Mouse (Mus musculus) MEL (cell line): ENCODE data around the gene Hnrnpl. TPM values are rescaled to one million over a fixed set of nuclear protein-coding genes. Genes with fewer than 3 reads are reported as not detected.

Experiments used
- DNase-seq: peaks from one replicate; pipeline ENCODE4 v3.0.0; 2011; ENCODE audit warnings: low read depth, low spot score
- H3K27ac ChIP-seq: 2 replicates; pipeline ENCODE4 v1.5.1; 2012; ENCODE audit warnings: low read depth, mild to moderate bottlenecking, control low read depth, low read length, moderate library complexity; ENCODE audit not compliant: control insufficient read depth
- H3K27me3 ChIP-seq, 2 experiments: fragments of 150-350 bp in 1 of 2; sonication (generic) in 1 of 2; 2 replicates each; pipeline ENCODE4 v1.6.1; 2012; ENCODE audit warnings: low read length in 2 of 2, mild to moderate bottlenecking in 2 of 2, improper control_type of control experiment in 1 of 2, moderate library complexity in 1 of 2; ENCODE audit not compliant: insufficient read depth in 2 of 2, control insufficient read depth in 1 of 2
- H3K36me3 ChIP-seq, 2 experiments: 2 replicates each; pipeline ENCODE4 v1.6.1; 2012 to 2014; ENCODE audit warnings: low read length in 2 of 2, improper control_type of control experiment in 1 of 2, inconsistent platforms in 1 of 2, mild to moderate bottlenecking in 1 of 2; ENCODE audit not compliant: insufficient read depth in 2 of 2, control insufficient read depth in 1 of 2
- H3K4me1 ChIP-seq, 2 experiments: fragments of 150-350 bp in 1 of 2; sonication (generic) in 1 of 2; 2 replicates each; pipeline ENCODE4 v1.6.1; 2012; ENCODE audit warnings: low read length in 2 of 2, improper control_type of control experiment in 1 of 2, mild to moderate bottlenecking in 1 of 2; ENCODE audit not compliant: insufficient read depth in 2 of 2, control insufficient read depth in 1 of 2
- H3K4me3 ChIP-seq, 2 experiments: fragments of 150-350 bp in 1 of 2; sonication (generic) in 1 of 2; 2 replicates each; pipeline ENCODE4 v1.5.1; 2012; ENCODE audit warnings: low read depth in 2 of 2, low read length in 2 of 2, mild to moderate bottlenecking in 2 of 2, moderate library complexity in 2 of 2, control low read depth in 1 of 2, improper control_type of control experiment in 1 of 2; ENCODE audit not compliant: control insufficient read depth in 1 of 2, insufficient read depth in 1 of 2
- H3K79me2 ChIP-seq: 2 replicates; pipeline ENCODE4 v1.6.1; 2012; ENCODE audit warnings: mild to moderate bottlenecking, low read length, moderate library complexity; ENCODE audit not compliant: control insufficient read depth, poor library complexity, insufficient read depth
- H3K9ac ChIP-seq: 2 replicates; pipeline ENCODE4 v1.6.1; 2012; ENCODE audit warnings: low read depth, mild to moderate bottlenecking, control low read depth, low read length, moderate library complexity; ENCODE audit not compliant: control insufficient read depth, poor library complexity, severe bottlenecking
- H3K9me3 ChIP-seq: fragments of 150-350 bp; sonication (generic); replicated peaks from 2 replicates; pipeline ENCODE4 v1.6.1; 2012; ENCODE audit warnings: mild to moderate bottlenecking, low read length, improper control_type of control experiment, moderate library complexity; ENCODE audit not compliant: insufficient read depth
- CHD1 ChIP-seq: IDR thresholded peaks from 2 replicates; pipeline ENCODE4 v1.6.1; 2012; ENCODE audit warnings: low read depth, mild to moderate bottlenecking, inconsistent platforms, low read length, improper control_type of control experiment
- CTCF ChIP-seq, 3 experiments: IDR thresholded peaks in 2 of 3; conservative IDR thresholded peaks in 1 of 3; 2 replicates each; pipeline ENCODE4 v1.5.1; 2011 to 2012; ENCODE audit warnings: low read length in 3 of 3, low read depth in 2 of 3, mild to moderate bottlenecking in 2 of 3, improper control_type of control experiment in 1 of 3, inconsistent platforms in 1 of 3, mixed read lengths in 1 of 3, moderate library complexity in 1 of 3; ENCODE audit not compliant: control insufficient read depth in 1 of 3, insufficient read depth in 1 of 3, poor library complexity in 1 of 3, severe bottlenecking in 1 of 3
- ELF1 ChIP-seq: IDR thresholded peaks from 2 replicates; pipeline ENCODE4 v1.6.1; 2014; ENCODE audit warnings: low read depth, mild to moderate bottlenecking, inconsistent platforms, low read length, improper control_type of control experiment, moderate library complexity
- EP300 ChIP-seq, 2 experiments: IDR thresholded peaks; 2 replicates each; pipeline ENCODE4 v1.6.1; 2011; ENCODE audit warnings: improper control_type of control experiment in 2 of 2, low read length in 2 of 2, low read depth in 1 of 2, mild to moderate bottlenecking in 1 of 2
- ETS1 ChIP-seq: IDR thresholded peaks from 2 replicates; pipeline ENCODE4 v1.6.1; 2012; ENCODE audit warnings: low read depth, mild to moderate bottlenecking, inconsistent platforms, low read length, improper control_type of control experiment, moderate library complexity
- GABPA ChIP-seq: IDR thresholded peaks from 2 replicates; pipeline ENCODE4 v1.6.1; 2012; ENCODE audit warnings: low read depth, mild to moderate bottlenecking, inconsistent platforms, low read length, improper control_type of control experiment, moderate library complexity
- GATA1 ChIP-seq: IDR thresholded peaks from 2 replicates; pipeline ENCODE4 v1.6.1; 2011; ENCODE audit warnings: low read depth, low read length, improper control_type of control experiment
- HCFC1 ChIP-seq: IDR thresholded peaks from 2 replicates; pipeline ENCODE4 v1.6.1; 2012; ENCODE audit warnings: low read depth, mild to moderate bottlenecking, inconsistent platforms, low read length, improper control_type of control experiment, moderate library complexity
- JUND ChIP-seq: IDR thresholded peaks from 2 replicates; pipeline ENCODE4 v1.6.1; 2011; ENCODE audit warnings: low read depth, mild to moderate bottlenecking, improper control_type of control experiment, low read length
- KAT2A ChIP-seq: conservative IDR thresholded peaks from 2 replicates; pipeline ENCODE4 v1.6.1; 2012; ENCODE audit warnings: low read depth, low read length, improper control_type of control experiment, inconsistent platforms
- MAFK ChIP-seq: IDR thresholded peaks from 2 replicates; pipeline ENCODE4 v1.6.1; 2011; ENCODE audit warnings: low read depth, mild to moderate bottlenecking, low read length, improper control_type of control experiment, borderline replicate concordance
- MAX ChIP-seq: IDR thresholded peaks from 2 replicates; pipeline ENCODE4 v1.6.1; 2011; ENCODE audit warnings: low read length, improper control_type of control experiment
- MAZ ChIP-seq: IDR thresholded peaks from 2 replicates; pipeline ENCODE4 v1.6.1; 2012; ENCODE audit warnings: low read depth, mild to moderate bottlenecking, inconsistent platforms, low read length, improper control_type of control experiment
- MXI1 ChIP-seq: IDR thresholded peaks from 2 replicates; pipeline ENCODE4 v1.6.1; 2011; ENCODE audit warnings: mild to moderate bottlenecking, low read depth, low read length, improper control_type of control experiment
- MYB ChIP-seq: IDR thresholded peaks from 2 replicates; pipeline ENCODE4 v1.6.1; 2011; ENCODE audit warnings: mild to moderate bottlenecking, low read depth, low read length, improper control_type of control experiment
- MYC ChIP-seq: IDR thresholded peaks from 2 replicates; pipeline ENCODE4 v1.6.1; 2011; ENCODE audit warnings: low read depth, mild to moderate bottlenecking, low read length, improper control_type of control experiment, moderate library complexity
- NELFE ChIP-seq: IDR thresholded peaks from 2 replicates; pipeline ENCODE4 v1.6.1; 2011; ENCODE audit warnings: low read depth, low read length, improper control_type of control experiment
- NRF1 ChIP-seq: IDR thresholded peaks from 2 replicates; pipeline ENCODE4 v1.6.1; 2014; ENCODE audit warnings: low read depth, mild to moderate bottlenecking, inconsistent platforms, low read length, improper control_type of control experiment, moderate library complexity; ENCODE audit not compliant: poor library complexity, insufficient read depth, severe bottlenecking
- POLR2A ChIP-seq, 2 experiments: IDR thresholded peaks; 2 replicates each; pipeline ENCODE4 v1.6.1; 2011 to 2012; ENCODE audit warnings: low read length in 2 of 2, mild to moderate bottlenecking in 2 of 2, control low read depth in 1 of 2, improper control_type of control experiment in 1 of 2, low read depth in 1 of 2, moderate library complexity in 1 of 2; ENCODE audit not compliant: control insufficient read depth in 1 of 2, insufficient read depth in 1 of 2, poor library complexity in 1 of 2
- POLR2AphosphoS2 ChIP-seq: IDR thresholded peaks from 2 replicates; pipeline ENCODE4 v1.6.1; 2011; ENCODE audit warnings: low read length, improper control_type of control experiment
- POLR2AphosphoS5 ChIP-seq: IDR thresholded peaks from 2 replicates; pipeline ENCODE4 v1.6.1; 2012; ENCODE audit warnings: low read depth, borderline replicate concordance, mild to moderate bottlenecking, inconsistent platforms, low read length, moderate library complexity, mixed read lengths
- RAD21 ChIP-seq: IDR thresholded peaks from 2 replicates; pipeline ENCODE4 v1.6.1; 2011; ENCODE audit warnings: mild to moderate bottlenecking, low read depth, low read length, improper control_type of control experiment
- RCOR1 ChIP-seq: IDR thresholded peaks from 2 replicates; pipeline ENCODE4 v1.6.1; 2012; ENCODE audit warnings: low read depth, mild to moderate bottlenecking, inconsistent platforms, low read length, improper control_type of control experiment
- SIN3A ChIP-seq: IDR thresholded peaks from 2 replicates; pipeline ENCODE4 v1.6.1; 2012; ENCODE audit warnings: low read length, improper control_type of control experiment, inconsistent platforms
- TAL1 ChIP-seq: IDR thresholded peaks from 2 replicates; pipeline ENCODE4 v1.6.1; 2012; ENCODE audit warnings: mild to moderate bottlenecking, inconsistent platforms, low read length, moderate library complexity, mixed read lengths
- TCF12 ChIP-seq: IDR thresholded peaks from 2 replicates; pipeline ENCODE4 v1.6.1; 2014; ENCODE audit warnings: low read depth, mild to moderate bottlenecking, inconsistent platforms, low read length, improper control_type of control experiment, moderate library complexity
- UBTF ChIP-seq: IDR thresholded peaks from 2 replicates; pipeline ENCODE4 v1.6.1; 2012; ENCODE audit warnings: low read depth, mild to moderate bottlenecking, inconsistent platforms, low read length, improper control_type of control experiment, moderate library complexity, borderline replicate concordance; ENCODE audit not compliant: insufficient read depth
- ZKSCAN1 ChIP-seq: IDR thresholded peaks from 2 replicates; pipeline ENCODE4 v1.6.1; 2012; ENCODE audit warnings: low read depth, mild to moderate bottlenecking, inconsistent platforms, low read length, improper control_type of control experiment, moderate library complexity
- ZMIZ1 ChIP-seq: IDR thresholded peaks from 2 replicates; pipeline ENCODE4 v1.6.1; 2012; ENCODE audit warnings: low read depth, mild to moderate bottlenecking, inconsistent platforms, low read length, improper control_type of control experiment, moderate library complexity
- ZNF384 ChIP-seq: IDR thresholded peaks from 2 replicates; pipeline ENCODE4 v1.6.1; 2012; ENCODE audit warnings: low read depth, mild to moderate bottlenecking, inconsistent platforms, low read length, improper control_type of control experiment
- polyA plus RNA-seq, 2 experiments: library from polyadenylated mRNA; stranded (reverse) in 1 of 2; unstranded in 1 of 2; fragments of >175 nt in 1 of 2; fragments of >200 nt in 1 of 2; gene quantifications; 2 replicates each; pipeline versions ENCODE4 v1.2.1 to v1.2.4; 2012; ENCODE audit warnings: low replicate concordance in 2 of 2, low read depth in 1 of 2; ENCODE audit not compliant: insufficient read length in 2 of 2, insufficient read depth in 1 of 2, missing spikeins in 1 of 2
- total RNA-seq: library from RNA; depleted of rRNA; stranded (reverse); fragments of 300-350 nt; gene quantifications from 2 replicates; pipeline ENCODE4 v1.2.3, GENCODE M21; 2012

Gene Hnrnpl
- total and polyA plus RNA-seq, 3 experiments = 246 to 1,095 (median 684) TPM

GRCm38 (mm10) chr7:28808957-28809393 lies 634 bp downstream of the Hnrnpl start (continued):
- no peak for TF ChIP-seq MYC
- no peak for TF ChIP-seq ELF1
- no peak; the same call in none of the 2 replicates for TF ChIP-seq POLR2AphosphoS5
- TF ChIP-seq MAZ = peak; percentile 23; the same call in 1 of the 2 replicates
- TF ChIP-seq, all 39 proteins: peak for 15

GRCm38 (mm10) chr7:28809401-28810089 lies 1.2 kb downstream of the Hnrnpl start:
- Histone ChIP-seq H3K79me2 (peaks cover 40% of the 10 kb centered on the region), H3K4me3 (peak overlapping the region; percentile 67 to 69), H3K9me3 (no peaks in the 10 kb centered on the region), H3K4me1 (peaks cover 6 to 34% of the 10 kb centered on the region in 2 experiments), H3K27me3 (no peaks in the 10 kb centered on the region), H3K9ac (peak overlapping the region; percentile 85), H3K36me3 (peaks cover 15 to 28% of the 10 kb centered on the region in 2 experiments; a peak in 3 of 4 replicates), H3K27ac (peak overlapping the region; percentile 99)
- peak; percentile 89 for DNase-seq
- TF ChIP-seq POLR2AphosphoS2 (peak; percentile 88), CTCF (IDR thresholded peaks at IDR 0.05 in 2 of 3, conservative IDR thresholded peaks at IDR 0.05 in 1 of 3; ENCODE audit: control insufficient read depth in 1 of 3, insufficient read depth in 1 of 3, low read depth in 2 of 3, low read length in 3 of 3, poor library complexity in 1 of 3, severe bottlenecking in 1 of 3) (no peak), ZNF384 (no peak), MAZ (0 out of 2 replicates have a peak, but pooled peaks have one; percentile 5), ZMIZ1 (peak; percentile 62), NRF1 (peak; percentile 72), MAX (no peak; the same call in 1 of the 2 replicates), MAFK (no peak), NELFE (peak; percentile 45; the same call in 1 of the 2 replicates), JUND (no peak), CHD1 (no peak; the same call in 1 of the 2 replicates), KAT2A (no peak), MYC (peak; percentile 31; the same call in 1 of the 2 replicates), ELF1 (no peak), TCF12 (0 out of 2 replicates have a peak, but pooled peaks have one; percentile 1), SIN3A (peak; percentile 58; the same call in 1 of the 2 replicates), GATA1 (no peak), ETS1 (no peak), POLR2A (IDR thresholded peaks at IDR 0.05; ENCODE audit: control insufficient read depth in 1 of 2, insufficient read depth in 1 of 2, low read depth in 1 of 2, low read length in 2 of 2, poor library complexity in 1 of 2) (peak in 1 of 2 experiments; percentile 58; a peak in 2 of 4 replicates), RAD21 (no peak), MYB (no peak), HCFC1 (no peak; the same call in 1 of the 2 replicates), GABPA (no peak), TAL1 (no peak), EP300 (IDR thresholded peaks at IDR 0.05; ENCODE audit: low read depth in 1 of 2, low read length in 2 of 2) (no peak), RCOR1 (no peak), ZKSCAN1 (no peak), UBTF (no peak), MXI1 (no peak; the same call in 1 of the 2 replicates)
